Mouse (Mus musculus): ENCODE data around the gene Pkd1l1. TPM values are rescaled to one million over a fixed set of nuclear protein-coding genes. Genes with fewer than 3 reads are reported as not detected.

Pkd1l1 gene
- polyA plus RNA-seq, 1 experiment from 2014 or later = 0.08 TPM

DNA sequence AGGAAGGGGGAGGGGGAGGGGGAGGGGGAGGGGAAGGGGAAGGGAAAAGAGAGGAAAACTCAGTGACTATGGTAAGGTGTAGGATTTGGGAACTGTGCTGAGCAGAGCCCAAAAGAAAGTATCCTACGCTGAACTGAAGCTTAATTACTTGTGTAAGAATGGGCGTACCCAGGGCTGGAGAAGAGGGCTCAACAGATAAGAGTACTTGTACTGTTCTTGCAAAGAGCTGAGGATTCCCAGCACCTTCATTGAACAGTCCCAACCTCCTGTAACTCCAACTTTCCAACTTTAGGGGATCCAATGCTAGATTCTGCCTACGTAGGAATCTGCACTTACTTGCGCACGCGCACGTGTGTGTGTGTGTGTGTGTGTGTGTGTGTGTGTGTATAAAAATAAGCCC is 5.0 kb downstream of the Pkd1l1 start:
- Histone ChIP-seq H3K27me3 (ENCODE audit: insufficient read depth, low read length) (no peaks in the 10 kb centered on the region), H3K4me1 (ENCODE audit: insufficient read depth) (no peaks in the 10 kb centered on the region), H3K36me3 (ENCODE audit: insufficient read depth) (no peaks in the 10 kb centered on the region), H3K9me3 (ENCODE audit: low read depth, low read length) (no peaks in the 10 kb centered on the region), H3K4me3 (ENCODE audit: low read depth, low read length) (no peak overlapping the region), H3K9ac (no peak overlapping the region), H3K27ac (ENCODE audit: low read depth) (no peak overlapping the region), H3K4me2 (no peak overlapping the region)
- no peak for DNase-seq
- no peak for TF ChIP-seq CTCF (IDR thresholded peaks at IDR 0.05; ENCODE audit: low read depth)
- 93% methylated on average over 7 of the region's 7 CpGs for WGBS
- no peak for ATAC-seq (ENCODE audit: insufficient read depth)

DNA sequence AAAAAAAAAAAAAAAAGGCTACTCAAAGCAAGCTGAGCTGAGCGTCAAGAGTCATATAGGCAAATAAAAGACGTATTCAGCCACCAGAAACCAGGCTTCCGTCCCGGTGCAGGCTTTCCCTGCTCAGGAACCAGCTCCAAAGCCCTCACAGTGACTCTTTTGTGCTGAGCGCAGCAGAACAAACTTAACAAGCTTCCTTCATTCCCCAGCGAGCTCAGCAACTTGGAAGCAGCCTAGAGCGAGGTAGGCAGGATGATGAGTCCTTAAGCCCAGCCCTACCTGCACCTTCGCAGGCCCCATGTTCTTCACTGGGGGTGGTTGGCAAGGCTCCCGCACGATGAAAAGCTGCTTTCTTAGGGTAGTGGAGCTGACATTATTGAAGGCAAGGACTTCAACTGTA is 14.5 kb downstream of the Pkd1l1 start:
- peak; percentile 73 for ATAC-seq (ENCODE audit: insufficient read depth)
- H3K36me3 ChIP-seq (ENCODE audit: insufficient read depth) = no peaks in the 10 kb centered on the region
- no peak overlapping the region for H3K4me3 ChIP-seq (ENCODE audit: low read depth, low read length)
- TF ChIP-seq CTCF (IDR thresholded peaks at IDR 0.05; ENCODE audit: low read depth) = no peak
- WGBS = 56% methylated on average over 10 of the region's 10 CpGs
- no peaks in the 10 kb centered on the region for H3K9me3 ChIP-seq (ENCODE audit: low read depth, low read length)
- peaks cover 4% of the 10 kb centered on the region; the same call in 1 of the 2 replicates for H3K4me1 ChIP-seq (ENCODE audit: insufficient read depth)
- no peaks in the 10 kb centered on the region for H3K27me3 ChIP-seq (ENCODE audit: insufficient read depth, low read length)
- H3K9ac ChIP-seq = no peak overlapping the region
- DNase-seq = peak; percentile 73
- peak overlapping the region; percentile 71 for H3K27ac ChIP-seq (ENCODE audit: low read depth)
- H3K4me2 ChIP-seq = no peak overlapping the region

DNA sequence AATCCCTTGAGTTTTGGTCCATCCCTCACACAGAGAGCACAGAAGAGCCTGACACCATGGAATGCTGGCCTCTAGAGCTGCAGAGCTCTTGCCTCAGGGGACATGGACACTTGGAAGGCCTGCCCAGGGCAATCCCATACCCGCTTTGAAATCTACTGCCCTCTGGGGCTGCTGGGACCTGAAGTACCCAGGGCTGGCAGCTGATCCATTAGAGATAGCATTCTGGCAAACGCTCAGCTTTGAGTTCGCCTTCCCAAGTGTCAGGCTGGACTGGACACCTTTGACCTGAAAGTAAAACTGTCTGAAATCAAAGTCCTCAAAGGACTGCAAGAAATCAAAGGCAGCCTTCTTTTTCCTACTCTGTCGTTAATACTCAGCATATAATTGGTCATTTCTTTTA is 15.0 kb downstream of the Pkd1l1 start:
- WGBS = 30% methylated on average over 4 of the region's 4 CpGs
- ATAC-seq (ENCODE audit: insufficient read depth) = peak; percentile 42; the same call in 1 of the 2 replicates

DNA sequence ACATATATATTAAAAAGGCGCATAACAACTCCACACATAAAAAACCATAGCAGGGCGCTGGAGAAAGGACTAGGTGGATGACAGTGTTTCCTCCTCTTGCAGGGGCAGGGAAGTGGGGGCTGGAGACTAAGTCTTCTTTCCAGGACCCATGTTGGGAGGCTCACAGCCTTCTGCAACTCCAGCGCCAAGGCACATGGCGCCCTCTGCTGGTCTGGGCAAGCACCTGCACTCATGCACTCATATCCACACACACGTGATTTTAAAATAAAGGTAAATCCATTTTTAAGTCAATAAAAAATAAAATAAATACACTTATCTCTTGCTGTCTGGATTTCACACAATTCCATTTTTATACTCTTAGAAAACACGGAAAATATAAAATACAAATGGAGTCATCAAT is 16.0 kb downstream of the Pkd1l1 start:
- DNase-seq = peak; percentile 34

More for the DNA sequence above, 15.0 kb downstream of the Pkd1l1 start:
- no peak for DNase-seq
- TF ChIP-seq CTCF (IDR thresholded peaks at IDR 0.05; ENCODE audit: low read depth) = no peak
- Histone ChIP-seq H3K9me3 (ENCODE audit: low read depth, low read length) (no peaks in the 10 kb centered on the region), H3K27ac (ENCODE audit: low read depth) (peak overlapping the region; percentile 88), H3K4me2 (no peak overlapping the region), H3K4me1 (ENCODE audit: insufficient read depth) (peaks cover 4% of the 10 kb centered on the region; the same call in 1 of the 2 replicates), H3K36me3 (ENCODE audit: insufficient read depth) (no peaks in the 10 kb centered on the region), H3K4me3 (ENCODE audit: low read depth, low read length) (no peak overlapping the region), H3K9ac (no peak overlapping the region), H3K27me3 (ENCODE audit: insufficient read depth, low read length) (no peaks in the 10 kb centered on the region)

DNA sequence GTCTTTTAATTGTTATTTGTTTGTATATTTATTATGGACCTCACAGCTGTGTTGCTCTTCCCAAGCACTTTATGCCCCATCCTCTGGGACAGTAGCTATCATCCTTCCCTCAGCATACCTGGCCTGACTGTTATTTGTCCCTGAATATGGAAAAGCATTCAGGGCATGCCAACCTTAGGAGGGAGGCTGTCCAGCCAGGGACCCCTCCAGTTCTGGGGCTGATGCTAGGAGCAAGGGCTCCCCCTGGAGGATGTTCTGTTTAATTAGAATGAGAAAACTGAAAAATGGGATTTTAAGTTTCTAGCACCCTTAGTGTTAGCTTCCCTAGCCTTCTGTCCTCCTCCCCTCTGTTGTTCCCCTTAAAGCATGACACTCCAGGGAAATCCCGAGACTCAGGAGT is 17.4 kb downstream of the Pkd1l1 start:
- Histone ChIP-seq H3K36me3 (ENCODE audit: insufficient read depth) (no peaks in the 10 kb centered on the region), H3K4me1 (ENCODE audit: insufficient read depth) (peaks cover 4% of the 10 kb centered on the region; the same call in 1 of the 2 replicates), H3K27ac (ENCODE audit: low read depth) (no peak overlapping the region), H3K4me3 (ENCODE audit: low read depth, low read length) (no peak overlapping the region), H3K27me3 (ENCODE audit: insufficient read depth, low read length) (no peaks in the 10 kb centered on the region), H3K4me2 (no peak overlapping the region), H3K9ac (no peak overlapping the region), H3K9me3 (ENCODE audit: low read depth, low read length) (no peaks in the 10 kb centered on the region)
- DNase-seq (peak; percentile 81), ATAC-seq (ENCODE audit: insufficient read depth) (peak; percentile 10; the same call in 1 of the 2 replicates)
- TF ChIP-seq CTCF (IDR thresholded peaks at IDR 0.05; ENCODE audit: low read depth) = peak; percentile 78
- WGBS = 0% methylated on average over 1 of the region's 1 CpGs

More for the DNA sequence above, 16.0 kb downstream of the Pkd1l1 start:
- TF ChIP-seq CTCF (IDR thresholded peaks at IDR 0.05; ENCODE audit: low read depth) = peak; percentile 75
- WGBS = 68% methylated on average over 6 of the region's 6 CpGs
- no peak overlapping the region for H3K9ac ChIP-seq
- H3K36me3 ChIP-seq (ENCODE audit: insufficient read depth) = no peaks in the 10 kb centered on the region
- H3K27me3 ChIP-seq (ENCODE audit: insufficient read depth, low read length) = no peaks in the 10 kb centered on the region
- H3K4me3 ChIP-seq (ENCODE audit: low read depth, low read length) = no peak overlapping the region
- H3K4me1 ChIP-seq (ENCODE audit: insufficient read depth) = peaks cover 4% of the 10 kb centered on the region; the same call in 1 of the 2 replicates
- no peak overlapping the region for H3K4me2 ChIP-seq
- no peak overlapping the region for H3K27ac ChIP-seq (ENCODE audit: low read depth)
- no peak for ATAC-seq (ENCODE audit: insufficient read depth)
- no peaks in the 10 kb centered on the region for H3K9me3 ChIP-seq (ENCODE audit: low read depth, low read length)

DNA sequence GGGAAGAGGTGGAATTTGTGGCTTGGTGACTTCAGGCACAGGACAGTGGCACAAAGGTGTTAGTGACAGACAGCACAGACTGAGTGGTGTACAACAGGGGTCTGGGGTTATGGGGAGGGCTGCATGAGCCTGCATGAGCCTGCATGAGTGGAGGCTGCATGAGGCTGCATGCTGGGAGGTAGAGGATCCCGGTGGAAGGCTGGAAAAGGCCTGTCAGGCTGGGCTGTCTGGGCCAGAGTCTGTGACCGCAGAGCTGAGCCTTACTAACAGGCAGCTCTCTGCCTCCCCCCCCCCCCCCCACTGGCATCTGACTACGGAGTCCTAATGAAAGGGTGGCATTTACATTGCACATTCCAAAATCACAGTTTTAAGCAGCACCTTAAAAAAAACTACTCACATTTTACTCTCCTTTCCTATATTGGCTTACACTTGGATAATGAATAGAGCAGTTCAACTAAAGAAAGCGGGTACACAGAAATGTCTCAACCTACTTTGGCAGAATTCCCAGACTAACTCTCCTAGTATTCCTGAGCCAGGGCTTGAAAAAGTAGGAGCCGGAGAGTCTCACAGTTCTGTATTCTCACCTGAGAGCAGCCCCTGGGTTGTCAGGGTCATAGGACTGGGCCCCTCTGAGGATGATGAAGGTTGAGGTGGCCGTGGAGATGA is 23.2 kb downstream of the Pkd1l1 start:
- Histone ChIP-seq H3K4me2 (no peak overlapping the region), H3K4me3 (ENCODE audit: low read depth, low read length) (no peak overlapping the region), H3K4me1 (ENCODE audit: insufficient read depth) (peaks cover 17% of the 10 kb centered on the region), H3K9me3 (ENCODE audit: low read depth, low read length) (no peaks in the 10 kb centered on the region), H3K27me3 (ENCODE audit: insufficient read depth, low read length) (no peaks in the 10 kb centered on the region), H3K9ac (no peak overlapping the region; the same call in 1 of the 2 replicates), H3K27ac (ENCODE audit: low read depth) (peak overlapping the region; percentile 97), H3K36me3 (ENCODE audit: insufficient read depth) (no peaks in the 10 kb centered on the region)
- TF ChIP-seq CTCF (IDR thresholded peaks at IDR 0.05; ENCODE audit: low read depth) = no peak
- ATAC-seq (ENCODE audit: insufficient read depth) = peak; percentile 57
- 28% methylated on average over 6 of the region's 6 CpGs for WGBS
- DNase-seq = peak; percentile 88

DNA sequence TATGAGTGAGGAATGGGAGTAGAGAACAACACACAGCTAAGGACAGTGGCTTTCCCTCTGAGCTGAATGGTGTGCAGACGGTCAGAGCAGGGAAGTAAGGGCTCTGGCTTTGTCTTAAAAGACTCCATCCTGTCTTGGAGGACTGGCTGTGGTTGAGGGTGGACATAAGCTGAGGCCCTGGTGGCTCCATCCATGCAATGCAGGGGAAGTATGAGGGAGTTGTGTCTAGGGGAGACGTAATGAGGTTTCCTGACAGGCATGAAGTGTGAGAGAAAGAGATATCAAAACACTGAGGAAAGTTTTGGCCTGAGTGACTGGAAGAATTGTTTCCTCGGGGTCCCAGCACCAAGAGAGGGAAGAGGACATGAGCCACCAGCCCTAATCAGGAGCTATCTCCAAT is 24.2 kb downstream of the Pkd1l1 start:
- peak; percentile 76 for DNase-seq
- Histone ChIP-seq H3K9ac (no peak overlapping the region), H3K4me2 (no peak overlapping the region), H3K4me3 (ENCODE audit: low read depth, low read length) (no peak overlapping the region), H3K27me3 (ENCODE audit: insufficient read depth, low read length) (no peaks in the 10 kb centered on the region), H3K9me3 (ENCODE audit: low read depth, low read length) (no peaks in the 10 kb centered on the region), H3K27ac (ENCODE audit: low read depth) (peak overlapping the region; percentile 97), H3K4me1 (ENCODE audit: insufficient read depth) (peaks cover 17% of the 10 kb centered on the region), H3K36me3 (ENCODE audit: insufficient read depth) (no peaks in the 10 kb centered on the region)
- peak; percentile 80 for ATAC-seq (ENCODE audit: insufficient read depth)
- WGBS = 37% methylated on average over 3 of the region's 3 CpGs
- TF ChIP-seq CTCF (IDR thresholded peaks at IDR 0.05; ENCODE audit: low read depth) = no peak; the same call in 1 of the 2 replicates
